Mouse (Mus musculus): ENCODE data around the gene Hmgcr.

- TF ChIP-seq CTCF (IDR thresholded peaks at IDR 0.05; ENCODE audit: control insufficient read depth, insufficient read depth, insufficient read length), result no peak
- TF ChIP-seq MAX (IDR thresholded peaks at IDR 0.05), result no peak
- no peak for TF ChIP-seq CEBPB (IDR thresholded peaks at IDR 0.05; ENCODE audit: low read depth)
- no peak for TF ChIP-seq FOSL1 (IDR thresholded peaks at IDR 0.05; ENCODE audit: insufficient read depth, low read length, poor library complexity, severe bottlenecking)
- no peak for TF ChIP-seq USF1 (IDR thresholded peaks at IDR 0.05; ENCODE audit: low read depth)
- TF ChIP-seq MYOD1 (IDR thresholded peaks at IDR 0.05; ENCODE audit: control insufficient read depth, insufficient read length, low read depth), result no peak
- no peak for TF ChIP-seq MYOG (IDR thresholded peaks at IDR 0.05; ENCODE audit: control insufficient read depth, extremely low read depth, insufficient read length)
These were observed 556 bp upstream of the Hmgcr start for GRCm38 (mm10) chr13:96671078-96671905.

Data from C2C12 (cell line).